Comparison of ENCODE assay signal across 25 mouse cellular contexts in genomic region chr9:90188893-90189292, GRCm38 (mm10). TPM values are rescaled to one million over a fixed set of nuclear protein-coding genes. Genes with fewer than 3 reads are reported as not detected.
DNase-seq lines count a peak whose midpoint lies in the region; ATAC-seq lines count a peak whose summit lies in the region.
"Had no signal": no experiment of that assay in that cellular context is flagged by ENCODE, and none has a peak within 500 bp of the region (broad histone marks: within the 10 kb centered on the region; RNA-seq: fewer than 3 reads in every experiment).

No protein-coding gene starts in this region.

- peak; percentile 91 for DNase-seq in heart, adult 11 months
- no peak for DNase-seq in heart, postnatal 4 days
- no peak for DNase-seq in heart, postnatal 10 days
- DNase-seq in limb, embryonic 10.5 days (ENCODE audit: low spot score) = no peak
- DNase-seq: adrenal gland, postnatal 10 days; adrenal gland, postnatal 36 days; B cell, adult 2 months; cerebellum, adult 18-20 months; cerebellum, adult 9-10 months; gastrocnemius, postnatal 25 days; kidney, adult 11 months; kidney, adult 8-10 months had no signal

- intact Hi-C loops in heart, postnatal 10 days (cut with DNase I) = no loop called here

- H3K9me3 ChIP-seq in heart, embryonic 12.5 days (replicated peaks) = no peaks in the 10 kb centered on the region
- no peaks in the 10 kb centered on the region for H3K9me3 ChIP-seq in heart, embryonic 11.5 days (replicated peaks; ENCODE audit: control insufficient read depth, low read length)
- H3K9me3 ChIP-seq in heart, embryonic 15.5 days (replicated peaks) = no peaks in the 10 kb centered on the region
- no peaks in the 10 kb centered on the region for H3K9me3 ChIP-seq in limb, embryonic 13.5 days
- no peaks in the 10 kb centered on the region for H3K9me3 ChIP-seq in limb, embryonic 10.5 days (replicated peaks)
- H3K9me3 ChIP-seq: forebrain, embryonic 10.5 days; forebrain, embryonic 13.5 days; hindbrain, embryonic 10.5 days; hindbrain, embryonic 13.5 days; intestine, embryonic 15.5 days; kidney, embryonic 15.5 days had no signal

- no peak overlapping the region for H3K9ac ChIP-seq in heart, embryonic 12.5 days
- H3K9ac ChIP-seq in heart, embryonic 11.5 days (ENCODE audit: low read depth, low read length) = no peak overlapping the region
- no peak overlapping the region for H3K9ac ChIP-seq in heart, embryonic 15.5 days
- 0 out of 2 replicates have a peak overlapping the region, but pooled peaks have one; percentile 25 for H3K9ac ChIP-seq in limb, embryonic 13.5 days
- H3K9ac ChIP-seq: forebrain, embryonic 13.5 days; hindbrain, embryonic 13.5 days; intestine, embryonic 15.5 days; kidney, embryonic 15.5 days had no signal

- WGBS in heart, embryonic 12.5 days = 50% methylated on average over 4 of the region's 4 CpGs
- 47% methylated on average over 4 of the region's 4 CpGs for WGBS in heart, embryonic 11.5 days (ENCODE audit: insufficient replicate concordance)
- 40% methylated on average over 4 of the region's 4 CpGs for WGBS in heart, embryonic 15.5 days
- WGBS in limb, embryonic 13.5 days = 93% methylated on average over 4 of the region's 4 CpGs
- 92% methylated on average over 4 of the region's 4 CpGs for WGBS in limb, embryonic 10.5 days

- peaks cover 12% of the 10 kb centered on the region; the same call in 1 of the 2 replicates for H3K36me3 ChIP-seq in heart, embryonic 12.5 days
- H3K36me3 ChIP-seq in heart, embryonic 11.5 days (ENCODE audit: control insufficient read depth, insufficient read depth, low read length) = no peaks in the 10 kb centered on the region
- no peaks in the 10 kb centered on the region; the same call in 1 of the 2 replicates for H3K36me3 ChIP-seq in heart, embryonic 15.5 days
- peaks cover 92% of the 10 kb centered on the region for H3K36me3 ChIP-seq in limb, embryonic 13.5 days
- peaks cover 70% of the 10 kb centered on the region for H3K36me3 ChIP-seq in limb, embryonic 10.5 days
- H3K36me3 ChIP-seq: G1E had no signal

- ATAC-seq in heart, embryonic 12.5 days (ENCODE audit: insufficient number of reproducible peaks, low FRiP score) = no peak
- no peak for ATAC-seq in heart, embryonic 11.5 days (replicated peaks; ENCODE audit: insufficient number of reproducible peaks, low FRiP score, low TSS enrichment)
- no peak for ATAC-seq in heart, embryonic 15.5 days (replicated peaks; ENCODE audit: insufficient number of reproducible peaks, insufficient read depth, low FRiP score, low read depth)
- no peak for ATAC-seq in limb, embryonic 13.5 days (ENCODE audit: low FRiP score, low read depth)
- ATAC-seq: forebrain, embryonic 13.5 days; intestine, embryonic 15.5 days; Patski had no signal

- no peaks in the 10 kb centered on the region for H3K27me3 ChIP-seq in heart, embryonic 12.5 days (replicated peaks)
- no peaks in the 10 kb centered on the region for H3K27me3 ChIP-seq in heart, embryonic 11.5 days (ENCODE audit: control insufficient read depth, insufficient read depth, low read length)
- no peaks in the 10 kb centered on the region for H3K27me3 ChIP-seq in heart, embryonic 15.5 days
- no peaks in the 10 kb centered on the region for H3K27me3 ChIP-seq in limb, embryonic 13.5 days
- H3K27me3 ChIP-seq in limb, embryonic 10.5 days (ENCODE audit: low read depth, poor library complexity, severe bottlenecking) = no peaks in the 10 kb centered on the region
- H3K27me3 ChIP-seq: CH12.LX; forebrain, embryonic 13.5 days; hindbrain, embryonic 13.5 days; intestine, embryonic 15.5 days; kidney, embryonic 15.5 days; Patski had no signal

- H3K4me3 ChIP-seq in heart, embryonic 12.5 days = no peak overlapping the region
- H3K4me3 ChIP-seq in heart, embryonic 11.5 days (ENCODE audit: low read depth, low read length) = no peak overlapping the region
- no peak overlapping the region for H3K4me3 ChIP-seq in heart, embryonic 15.5 days
- no peak overlapping the region for H3K4me3 ChIP-seq in limb, embryonic 13.5 days
- H3K4me3 ChIP-seq in limb, embryonic 10.5 days = no peak overlapping the region
- H3K4me3 ChIP-seq: forebrain, embryonic 10.5 days; forebrain, embryonic 13.5 days; hindbrain, embryonic 10.5 days; hindbrain, embryonic 13.5 days; intestine, embryonic 15.5 days; kidney, embryonic 15.5 days had no signal

- no peak overlapping the region for H3K27ac ChIP-seq in heart, embryonic 12.5 days (ENCODE audit: poor library complexity, severe bottlenecking)
- H3K27ac ChIP-seq in heart, embryonic 11.5 days (ENCODE audit: low read depth, low read length) = 0 out of 2 replicates have a peak overlapping the region, but pooled peaks have one; percentile 10
- H3K27ac ChIP-seq in heart, embryonic 15.5 days = peak overlapping the region; percentile 76
- no peak overlapping the region for H3K27ac ChIP-seq in limb, embryonic 13.5 days
- H3K27ac ChIP-seq in limb, embryonic 10.5 days = no peak overlapping the region
- H3K27ac ChIP-seq: forebrain, embryonic 10.5 days; forebrain, embryonic 13.5 days; hindbrain, embryonic 10.5 days; hindbrain, embryonic 13.5 days; intestine, embryonic 15.5 days; kidney, embryonic 15.5 days had no signal

- no peak overlapping the region for H3K4me2 ChIP-seq in heart, embryonic 12.5 days
- H3K4me2 ChIP-seq in heart, embryonic 11.5 days = no peak overlapping the region
- 0 out of 2 replicates have a peak overlapping the region, but pooled peaks have one; percentile 14 for H3K4me2 ChIP-seq in heart, embryonic 15.5 days
- H3K4me2 ChIP-seq in limb, embryonic 13.5 days (replicated peaks) = no peak overlapping the region
- H3K4me2 ChIP-seq: forebrain, embryonic 13.5 days; hindbrain, embryonic 13.5 days; intestine, embryonic 15.5 days; kidney, embryonic 15.5 days had no signal

- H3K4me1 ChIP-seq in heart, embryonic 12.5 days (replicated peaks) = peaks cover 48% of the 10 kb centered on the region
- H3K4me1 ChIP-seq in heart, embryonic 11.5 days (ENCODE audit: control insufficient read depth, insufficient read depth, low read length) = peaks cover 27% of the 10 kb centered on the region
- peaks cover 48% of the 10 kb centered on the region for H3K4me1 ChIP-seq in heart, embryonic 15.5 days (replicated peaks)
- no peaks in the 10 kb centered on the region for H3K4me1 ChIP-seq in limb, embryonic 13.5 days
- no peaks in the 10 kb centered on the region for H3K4me1 ChIP-seq in limb, embryonic 10.5 days
- H3K4me1 ChIP-seq: forebrain, embryonic 10.5 days; hindbrain, embryonic 10.5 days had no signal

RNA-seq across cellular contexts. Expression of gene Adamts7, which starts 26.0 kb away (rescaled TPM):
- polyA plus RNA-seq in heart, embryonic 12.5 days (2016; fragmentation: Nextera tagmentation; extraction: Ambion mirVana) = 7.9 and 8.0 TPM in 2 replicates
- polyA plus RNA-seq in heart, embryonic 11.5 days (2014; fragmentation: Nextera tagmentation; extraction: Ambion mirVana) = 4.2 and 4.9 TPM in 2 replicates
- total RNA-seq in heart, postnatal 4 days (2021) = 10 to 100 TPM; 17.5 to 17.6 TPM
- polyA plus RNA-seq in heart, embryonic 15.5 days (2015; fragmentation: Nextera tagmentation; extraction: Ambion mirVana) = 8.9 and 11.3 TPM in 2 replicates
- total RNA-seq in heart, postnatal 10 days (2021) = 10 to 100 TPM; 21.8 to 24.0 TPM
- polyA plus RNA-seq in limb, embryonic 13.5 days (2015; fragmentation: Nextera tagmentation; extraction: Ambion mirVana) = 18.6 and 21.6 TPM in 2 replicates
- 8.5 and 15.4 TPM in 2 replicates for polyA plus RNA-seq in limb, embryonic 10.5 days (2016; fragmentation: Nextera tagmentation; extraction: Ambion mirVana)
- total RNA-seq: G1E had no signal
- polyA plus RNA-seq: G1E had no signal

Comparison
In these comparisons a context has a peak if more than half of its experiments do, and no peak if none do; other contexts are left out.
1. H3K27ac ChIP-seq: peak in heart, embryonic 11.5 days (single experiment) and heart, embryonic 15.5 days (single experiment); none in heart, embryonic 12.5 days (single experiment), limb, embryonic 13.5 days (single experiment) and limb, embryonic 10.5 days (single experiment).